Mouse (Mus musculus) left cerebral cortex, adult 8-10 months (tissue): Measurements from ENCODE around the gene Slc16a6. TPM values are rescaled to one million over a fixed set of nuclear protein-coding genes. Genes with fewer than 3 reads are reported as not detected.

Source experiments
- DNase-seq, 2 experiments: peaks; one replicate each; pipeline ENCODE4 v3.0.0; 2022; ENCODE audit warnings: low spot score in 2 of 2
- total RNA-seq, 4 experiments: library from RNA; stranded (reverse); gene quantifications; 2 replicates each; pipeline ENCODE4 v1.2.4; 2022

Gene Slc16a6
- total RNA-seq, 4 experiments from 2014 or later: 12.5 to 15.6 (median 14.0) TPM

DNA sequence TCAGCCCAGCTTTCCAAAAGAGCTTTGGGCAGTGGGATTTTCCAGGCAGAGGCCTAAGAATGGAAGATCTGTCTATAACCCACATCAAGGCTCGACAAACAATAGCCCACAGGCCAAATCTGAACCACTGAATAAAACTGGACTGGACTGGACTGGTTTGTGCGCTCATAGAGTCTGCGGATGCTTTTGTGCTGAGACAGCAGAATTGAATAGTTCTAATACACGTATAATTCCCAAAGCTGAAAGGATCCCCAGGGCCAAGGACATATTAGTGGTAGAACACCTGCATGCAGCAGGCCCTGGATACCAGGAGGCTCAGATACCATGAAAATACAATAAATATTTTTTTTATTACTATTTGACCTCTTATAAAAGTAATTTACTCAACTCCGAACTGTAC, 17.1 kb downstream of the Slc16a6 start:
- no peak for DNase-seq

DNA sequence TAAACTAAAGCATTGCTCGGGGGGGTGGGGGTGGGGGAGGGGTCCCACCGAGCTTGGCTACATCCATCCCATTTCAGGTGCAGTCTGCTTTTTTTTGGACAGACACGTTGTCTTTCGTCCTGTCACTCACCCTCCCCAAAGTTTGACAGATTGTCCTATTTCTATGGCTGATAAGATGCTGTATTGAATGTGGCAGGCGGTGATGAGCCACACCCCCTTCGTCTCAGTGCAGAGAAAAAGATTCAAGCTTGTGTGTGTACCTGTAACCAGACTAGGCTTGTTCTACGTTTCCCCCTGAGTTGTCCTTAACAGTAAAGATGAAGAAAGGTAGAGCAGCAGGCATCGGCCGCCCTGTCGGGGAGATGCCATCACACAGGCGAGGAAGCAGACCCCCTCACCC, 22.2 kb downstream of the Slc16a6 start:
- no peak for DNase-seq

DNA sequence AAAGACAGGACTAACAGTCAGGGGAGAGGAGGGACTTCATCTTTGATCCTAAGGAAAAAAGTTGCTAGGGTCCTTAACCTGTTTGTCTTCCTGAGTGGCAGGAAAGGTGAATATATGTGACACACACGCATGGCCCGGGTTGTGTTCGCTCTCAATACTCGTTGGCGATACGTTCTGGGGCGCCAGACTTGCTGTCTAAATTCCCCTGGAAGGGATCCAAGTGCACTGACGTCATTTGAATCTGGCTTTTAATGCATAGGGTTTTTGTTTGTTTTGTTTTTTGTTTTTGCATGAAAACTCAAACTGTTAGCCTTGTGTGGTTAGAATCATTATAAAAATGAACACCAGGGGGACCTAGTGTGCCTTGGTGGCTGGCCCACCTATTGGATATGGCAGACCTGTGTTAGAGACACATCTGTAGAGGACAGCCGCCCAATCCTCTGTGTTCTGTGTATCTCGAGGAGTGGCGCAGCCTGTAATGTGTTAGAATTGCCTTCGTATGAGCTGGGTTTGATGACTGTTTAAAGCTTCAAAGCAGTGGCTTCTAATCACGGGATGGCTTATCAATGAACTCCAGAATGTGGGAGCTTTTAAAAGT, 27.9 kb downstream of the Slc16a6 start:
- no peak for DNase-seq

DNA sequence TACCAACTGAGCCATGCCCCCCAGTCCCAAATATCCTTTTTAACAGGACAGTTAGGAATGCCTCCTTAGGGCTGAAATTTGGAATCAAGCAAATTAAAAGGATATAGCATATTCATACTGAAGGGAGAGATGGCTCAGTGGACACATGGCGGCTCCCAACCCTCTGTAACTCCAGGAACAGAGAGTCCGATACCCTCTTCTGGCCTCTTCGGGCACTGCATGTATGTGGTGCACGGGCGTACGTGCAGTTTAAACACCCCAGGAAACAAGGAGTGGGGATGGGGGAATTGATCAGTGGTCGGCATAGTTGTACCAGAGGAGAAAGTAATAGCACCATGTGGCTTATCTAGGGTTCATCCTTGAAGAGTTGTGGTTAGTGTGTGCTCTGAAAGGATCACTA, 28.8 kb downstream of the Slc16a6 start:
- no peak for DNase-seq

DNA sequence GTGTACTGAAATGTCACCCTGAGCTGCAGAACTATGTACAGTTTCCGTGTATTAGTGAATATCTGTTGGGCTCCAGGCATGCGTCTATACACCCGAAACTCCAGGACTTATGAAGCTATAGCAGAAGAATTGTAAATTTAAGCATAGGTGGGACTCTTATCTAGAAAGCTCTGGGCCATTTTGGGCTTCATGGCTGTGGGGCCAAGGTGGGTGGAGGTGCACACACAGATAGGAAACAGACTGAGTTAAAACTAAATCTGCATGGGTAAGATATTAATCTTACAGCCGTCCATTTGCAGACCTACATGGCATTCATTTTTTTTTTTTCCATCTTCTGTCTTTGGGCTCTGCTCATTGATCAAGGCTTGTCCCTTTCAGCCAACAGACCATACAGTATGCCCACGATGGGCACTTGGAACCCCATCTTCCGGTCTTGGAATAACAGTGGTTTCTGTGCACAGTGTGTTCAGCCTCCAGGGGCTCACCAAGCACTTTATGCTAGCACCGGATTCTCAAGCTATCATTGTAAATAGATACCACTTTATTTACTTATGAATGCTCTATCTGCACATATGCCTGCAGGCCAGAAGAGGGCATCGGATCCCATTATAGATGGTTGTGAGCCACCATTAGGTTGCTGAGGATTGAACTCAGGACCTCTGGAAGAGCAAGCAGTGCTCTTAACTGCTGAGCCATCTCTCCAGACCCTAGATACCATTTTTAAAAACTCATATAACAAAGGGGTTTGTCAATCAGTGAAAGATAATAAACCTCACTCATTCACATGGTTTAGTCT, 29.7 kb downstream of the Slc16a6 start:
- DNase-seq: no peak

DNA sequence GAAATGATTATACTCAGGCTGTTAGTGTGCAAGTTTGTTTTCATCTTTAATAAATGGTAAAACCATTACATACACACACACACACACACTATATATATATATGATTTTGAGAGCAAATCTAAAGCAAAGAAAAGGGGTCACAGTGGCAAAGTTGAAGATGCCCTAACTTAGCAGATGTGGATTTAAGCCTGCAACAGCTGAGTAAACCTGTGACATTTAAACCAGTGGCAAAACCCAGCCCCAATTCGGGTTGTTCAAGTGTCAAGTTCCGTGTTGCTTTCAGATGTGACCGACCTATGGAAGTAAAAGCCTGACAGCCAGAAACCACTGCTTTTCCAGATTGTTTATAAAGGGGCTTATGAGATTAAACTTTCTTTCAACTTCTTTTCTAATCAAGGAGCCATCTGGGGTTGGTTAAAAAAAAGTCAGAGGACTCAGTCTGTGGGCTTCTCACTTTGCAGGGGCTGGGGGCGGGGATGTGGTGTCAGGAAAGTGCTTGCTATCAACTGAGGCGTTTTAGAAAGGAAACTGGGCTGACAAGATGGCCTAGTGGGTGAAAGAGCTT, 31.1 kb downstream of the Slc16a6 start:
- DNase-seq: no peak

DNA sequence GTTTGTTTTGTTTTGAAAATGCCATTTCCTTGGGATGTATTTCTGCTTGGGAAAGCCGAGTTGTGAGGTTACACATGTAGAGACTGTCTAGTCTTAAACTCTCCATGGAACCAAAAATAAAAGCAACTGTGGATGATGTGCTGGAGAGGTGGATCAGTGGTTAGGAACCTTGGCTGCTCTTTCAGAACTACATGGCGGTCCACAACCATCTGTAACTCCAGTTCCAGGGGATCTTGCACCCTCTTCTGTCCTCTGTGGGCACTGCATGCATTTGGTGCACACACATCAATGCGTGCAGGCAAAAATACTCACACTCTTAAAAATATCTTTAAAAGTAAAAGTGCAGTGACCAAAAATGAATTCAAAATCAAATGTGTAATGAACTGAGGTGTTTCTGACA, 32.3 kb downstream of the Slc16a6 start:
- no peak for DNase-seq

DNA sequence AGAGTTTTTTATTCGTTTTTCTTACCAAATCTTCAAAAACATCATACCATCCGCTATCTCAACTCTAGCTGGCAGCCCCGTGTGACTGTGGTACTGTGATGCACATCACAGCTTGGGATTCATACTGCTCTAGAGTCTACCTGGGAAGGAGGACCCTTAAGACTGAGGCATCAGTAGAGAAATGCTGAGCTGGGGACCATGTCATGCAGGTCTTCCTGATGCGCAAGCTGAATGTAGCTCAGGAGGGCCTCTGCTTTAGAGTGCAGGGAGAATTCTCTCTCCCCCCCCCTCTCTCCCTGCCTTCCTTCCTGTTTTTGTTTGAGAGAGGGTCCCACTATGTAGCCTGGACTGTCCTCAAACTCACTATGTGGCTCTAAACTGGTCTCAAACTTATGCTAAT, 32.8 kb downstream of the Slc16a6 start:
- no peak for DNase-seq

DNA sequence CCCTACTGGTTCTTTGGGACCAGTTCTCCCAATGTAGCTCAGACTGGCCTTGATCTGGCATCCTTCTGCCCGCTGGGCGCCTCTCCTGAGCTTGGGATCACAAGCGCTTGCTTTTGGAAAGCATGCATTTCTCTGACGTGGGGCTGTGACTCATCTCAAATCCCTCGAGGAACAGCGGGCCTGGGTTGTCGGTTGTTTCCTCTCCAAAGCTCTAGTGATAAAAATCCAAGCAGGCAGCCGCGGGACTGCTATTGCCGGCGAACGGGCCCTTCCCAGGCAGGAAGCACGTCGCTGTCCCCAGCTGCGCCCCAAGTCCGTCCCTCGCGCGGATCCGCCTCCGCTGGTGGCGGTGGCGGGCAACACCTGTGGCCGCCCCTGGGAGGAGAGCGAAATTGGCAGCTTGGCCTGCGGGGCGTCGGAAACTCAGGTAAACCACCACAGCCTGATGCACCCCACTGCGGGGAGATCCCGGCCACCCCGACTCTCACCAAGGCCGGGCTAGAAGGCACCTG, 33.5 kb downstream of the Slc16a6 start:
- peak; percentile 29 to 39 for DNase-seq

DNA sequence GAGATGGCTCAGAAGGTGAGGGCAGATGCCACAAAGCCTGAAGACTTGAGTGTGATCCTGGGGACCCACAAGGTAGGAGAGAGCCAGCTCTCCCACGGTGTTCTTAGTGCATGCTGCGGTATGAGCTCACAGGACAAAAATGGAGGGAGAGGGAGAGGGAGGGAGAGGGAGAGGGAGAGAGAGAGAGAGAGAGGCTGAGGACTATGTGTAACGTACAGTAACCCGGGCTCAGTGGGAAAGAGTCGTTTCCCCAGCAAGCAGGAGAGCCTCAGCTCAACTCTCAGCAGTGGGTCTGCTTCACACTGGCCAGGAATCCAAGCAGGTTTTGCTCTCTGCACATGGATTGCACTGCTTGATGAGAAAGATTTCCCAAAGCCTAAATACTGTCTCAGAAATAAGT, 34.2 kb downstream of the Slc16a6 start:
- no peak for DNase-seq

DNA sequence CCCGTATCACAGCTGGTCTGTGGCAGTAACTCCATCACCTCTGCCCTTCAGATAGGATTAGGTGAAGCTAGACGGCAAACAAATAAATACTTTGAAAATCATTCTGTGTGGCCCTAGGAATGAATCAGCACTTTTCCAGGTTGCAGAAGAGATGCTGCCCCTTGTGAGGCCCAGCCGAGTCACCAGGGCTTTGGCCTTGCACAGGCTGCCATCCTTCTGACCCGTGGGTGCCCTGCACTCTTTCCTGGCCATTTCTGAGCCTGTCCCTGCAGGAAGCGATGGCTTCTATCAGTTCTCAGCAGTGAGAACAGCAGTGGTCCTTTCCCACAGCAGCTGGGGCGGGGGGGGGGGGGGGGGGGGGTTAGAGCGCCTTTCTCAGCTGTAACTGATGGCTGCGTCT, 36.5 kb downstream of the Slc16a6 start:
- no peak for DNase-seq

DNA sequence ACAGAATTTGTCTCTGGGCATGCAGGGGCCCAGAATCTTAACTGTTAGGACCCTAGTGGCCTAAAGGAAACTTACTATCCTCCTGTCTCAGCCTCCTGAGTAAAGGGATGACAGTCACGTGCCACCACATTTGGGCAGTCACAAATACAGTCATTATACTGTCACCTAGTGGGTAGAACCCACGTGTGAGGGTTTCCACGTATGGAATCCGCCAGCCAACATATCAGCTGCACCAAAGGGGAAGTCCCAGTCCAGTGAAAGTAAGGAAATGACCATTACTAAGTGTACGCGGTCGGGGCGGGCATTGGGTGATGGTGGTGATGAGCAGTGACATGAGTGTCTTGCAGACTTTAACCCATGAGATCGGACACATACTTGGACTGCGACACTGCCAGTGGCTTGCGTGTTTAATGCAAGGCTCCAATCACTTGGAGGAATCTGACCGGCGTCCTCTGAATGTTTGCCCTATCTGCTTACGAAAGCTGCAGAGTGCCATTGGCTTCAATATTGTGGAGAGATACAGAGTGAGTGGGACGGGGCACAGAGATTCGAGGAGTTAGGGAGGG, 39.1 kb downstream of the Slc16a6 start:
- DNase-seq: no peak

DNA sequence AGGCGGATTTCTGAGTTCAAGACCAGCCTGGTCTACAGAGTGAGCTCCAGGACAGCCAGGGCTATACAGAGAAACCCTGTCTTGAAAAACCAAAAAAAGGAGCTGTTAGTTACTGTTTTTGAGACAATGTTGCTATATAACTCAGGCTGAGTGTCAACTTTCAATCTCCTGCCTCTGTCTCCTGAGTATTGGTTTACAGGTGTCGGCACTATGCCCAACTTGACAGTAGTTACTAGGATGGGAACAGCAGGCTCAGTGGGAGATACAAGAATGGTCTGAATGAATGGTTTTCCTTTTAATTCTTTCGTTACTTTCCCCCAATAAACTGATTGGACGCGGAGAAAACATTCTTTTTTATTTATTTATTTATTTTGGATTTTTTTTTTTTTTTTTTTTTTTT, 46.0 kb downstream of the Slc16a6 start:
- no peak for DNase-seq

DNA sequence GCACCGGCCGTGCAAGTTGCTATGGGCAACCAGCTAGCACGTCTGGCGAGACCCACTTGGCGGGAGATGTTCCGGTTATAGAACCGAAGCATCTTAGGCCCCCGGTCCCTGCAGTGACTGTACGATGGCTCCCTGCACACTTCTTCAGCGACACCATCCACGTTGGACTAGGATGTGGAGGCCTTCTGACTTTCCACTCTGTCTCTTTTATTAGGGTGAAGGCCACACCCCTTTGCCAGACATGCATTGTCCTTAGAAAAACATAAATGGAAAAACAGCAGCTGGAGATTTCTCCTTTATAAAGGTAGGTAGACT, 47.2 kb downstream of the Slc16a6 start:
- no peak for DNase-seq

DNA sequence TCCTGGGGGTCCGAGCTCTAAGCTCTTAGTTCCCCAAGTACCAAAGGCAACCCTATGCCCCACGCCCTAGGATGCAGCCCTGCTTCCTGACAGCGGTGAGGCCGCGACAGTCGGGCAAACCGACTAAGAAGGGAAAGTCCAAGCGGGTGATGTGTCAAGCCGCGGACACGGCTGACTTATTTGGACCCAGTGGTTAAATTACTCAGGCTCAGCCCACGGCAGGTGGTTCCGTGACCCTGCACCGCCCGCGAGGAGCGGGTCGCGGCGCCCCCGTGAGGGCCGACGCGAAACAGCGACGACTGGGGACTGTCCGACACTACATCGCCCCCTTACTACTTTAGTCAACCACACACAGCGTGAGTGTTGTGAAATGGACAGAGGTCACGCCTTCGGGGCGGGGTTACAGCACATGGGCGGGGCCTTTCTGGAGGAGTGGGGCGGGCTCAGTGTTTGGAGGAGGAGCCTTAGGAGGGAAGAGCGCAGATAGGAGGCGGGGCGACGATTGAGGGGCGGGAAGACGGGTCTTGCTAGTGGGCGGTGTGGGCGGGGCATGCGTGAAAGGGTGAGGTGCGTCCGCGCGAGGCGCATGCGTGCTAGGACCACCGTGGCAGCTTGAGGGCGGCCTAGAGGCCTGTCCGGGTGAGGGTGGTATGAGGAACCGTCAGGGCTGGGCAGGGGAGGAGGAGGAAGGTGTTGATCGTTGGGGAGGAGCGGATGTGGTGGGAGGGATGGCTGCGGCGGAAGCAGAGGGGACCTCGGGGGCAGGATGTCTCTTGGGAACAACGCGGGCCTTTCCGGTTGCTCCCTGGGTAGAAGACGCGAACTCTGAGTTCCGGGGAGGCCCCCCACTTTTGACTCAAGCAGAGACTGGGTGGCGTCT, 47.8 kb downstream of the Slc16a6 start, which contains the start of gene Amz2:
Amz2 (plus strand) TSS at position 555 of the 880 bp plus-strand sequence.
- peak; percentile 97 for DNase-seq

DNA sequence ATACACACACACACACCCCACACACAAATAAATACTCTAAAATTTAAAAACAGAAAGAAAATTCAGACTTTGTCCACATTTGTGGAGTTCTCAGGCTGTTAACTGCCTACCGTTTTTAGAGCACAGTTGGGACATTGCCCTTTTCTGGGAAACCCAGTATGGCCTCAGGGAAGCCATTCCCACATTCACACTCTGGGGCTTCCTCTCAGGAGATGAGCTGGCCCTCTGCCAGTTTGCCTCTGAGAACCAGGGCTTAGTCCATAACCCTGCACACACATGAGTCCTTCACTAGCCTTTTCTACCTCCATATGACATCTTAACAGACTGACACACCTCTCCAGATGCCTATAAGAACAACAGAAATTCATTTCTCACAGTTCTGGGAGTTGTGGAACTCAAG, 50.1 kb downstream of the Slc16a6 start:
- no peak for DNase-seq

DNA sequence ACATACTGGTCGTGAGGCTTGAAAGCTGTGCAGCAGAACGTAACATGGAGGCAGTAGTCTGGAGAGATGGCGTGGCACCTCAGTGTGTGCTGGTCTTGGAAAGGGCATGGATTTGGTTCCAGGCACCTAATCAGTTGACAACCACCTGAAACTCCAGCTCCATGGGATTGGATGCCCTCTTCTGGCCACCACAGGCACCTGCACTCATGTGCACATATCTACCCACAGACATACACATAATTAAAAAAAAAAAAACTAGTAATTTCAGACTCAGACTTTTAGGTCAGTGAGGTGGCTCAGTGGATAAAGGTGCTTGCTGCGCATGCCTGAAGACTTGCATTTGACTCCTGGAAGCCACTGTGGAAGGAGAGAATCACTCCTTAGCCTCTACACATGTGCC, 51.1 kb downstream of the Slc16a6 start:
- DNase-seq: no peak

DNA sequence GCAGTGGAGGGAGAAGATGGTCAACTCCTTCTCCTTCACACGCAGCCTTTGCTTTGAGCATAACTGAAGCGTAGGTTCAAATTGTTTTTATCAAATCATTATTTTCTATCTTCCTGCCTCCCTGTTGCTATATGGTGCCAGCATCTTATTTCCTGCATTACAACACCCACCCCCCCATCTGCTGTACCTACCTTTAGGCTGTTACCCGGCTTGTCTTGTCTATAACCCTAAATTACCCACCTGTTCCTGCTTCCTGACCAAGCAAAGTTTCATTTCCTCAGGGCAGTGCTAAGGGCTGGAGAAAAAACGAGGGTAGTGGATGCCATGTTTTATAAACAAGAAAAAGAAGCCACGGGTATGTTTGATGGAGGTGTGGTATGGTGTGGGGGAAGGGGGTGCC, 52.2 kb downstream of the Slc16a6 start:
- no peak for DNase-seq

DNA sequence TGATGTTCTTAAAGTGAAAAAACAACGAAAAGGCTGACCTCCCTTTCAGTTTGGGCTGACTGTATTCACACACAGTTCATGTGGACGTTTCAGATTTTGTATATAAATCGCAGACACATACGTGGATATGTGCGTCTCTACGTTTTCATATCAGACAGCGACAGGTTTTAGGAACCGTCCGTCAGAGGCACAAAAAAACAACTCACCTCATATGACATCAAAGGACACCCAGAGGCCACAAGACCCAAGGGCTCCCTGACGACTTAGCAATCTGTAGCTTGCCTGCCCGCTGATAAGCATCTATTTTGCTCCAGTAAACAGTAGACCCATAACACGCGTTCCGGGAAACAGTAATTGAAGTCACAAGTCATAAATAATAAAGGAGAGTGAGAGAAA, 52.8 kb downstream of the Slc16a6 start:
- DNase-seq: no peak

DNA sequence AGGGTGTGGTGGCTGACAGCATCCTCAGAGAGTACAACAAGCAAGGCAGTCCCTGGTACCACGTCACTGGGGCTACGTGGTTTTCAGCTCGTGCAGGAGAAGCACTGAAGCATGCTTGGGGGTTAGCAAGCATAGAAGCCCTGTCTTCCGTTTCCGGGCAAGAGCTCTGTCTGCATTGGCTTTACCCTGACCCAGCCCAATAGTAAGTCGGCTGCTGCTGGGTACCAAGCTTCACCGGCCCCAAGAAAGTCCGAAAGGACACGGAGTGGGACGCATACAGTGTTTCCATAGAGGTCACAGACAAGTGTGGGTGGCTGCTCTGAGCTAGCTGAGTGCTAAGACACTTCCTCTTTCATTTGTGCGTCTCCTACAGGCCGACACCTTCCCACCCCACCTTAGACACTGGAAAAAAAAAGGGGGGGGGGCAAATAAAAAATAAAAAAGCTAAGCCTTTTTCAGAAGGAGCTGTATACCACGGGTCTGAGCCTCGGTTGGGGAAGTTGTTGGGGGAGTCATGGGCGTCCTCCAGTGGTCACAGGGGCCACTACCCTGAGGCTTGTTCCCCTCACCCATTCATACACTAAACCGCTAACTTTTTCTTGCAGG, 53.3 kb downstream of the Slc16a6 start:
- no peak for DNase-seq

DNA sequence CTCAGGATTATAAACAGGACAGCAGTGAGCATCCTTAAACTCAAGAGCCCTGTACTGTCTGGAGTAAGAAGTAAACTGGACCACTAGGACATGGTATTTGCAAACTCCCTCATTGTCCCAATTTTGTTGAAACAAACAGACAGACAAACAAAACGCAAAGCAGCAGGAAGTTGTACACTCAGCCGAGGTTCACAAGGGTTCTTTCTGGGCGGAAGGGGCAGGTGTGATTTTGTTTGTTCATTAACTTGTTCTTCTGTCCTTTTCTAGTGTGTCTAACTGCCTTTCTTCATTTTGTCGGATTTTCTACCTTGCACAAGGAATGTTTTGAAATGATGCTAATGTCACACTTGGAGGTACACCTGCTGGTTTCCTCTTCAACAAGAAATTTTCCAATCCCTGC, 53.9 kb downstream of the Slc16a6 start:
- DNase-seq: no peak
